Mouse (Mus musculus) gastrocnemius, postnatal 36 days (tissue): Measurements from ENCODE around the gene Ctnnb1. TPM values are rescaled to one million over a fixed set of nuclear protein-coding genes. Genes with fewer than 3 reads are reported as not detected.
"Not testable (repeated sequence)": the region's sequence is repeated elsewhere in the genome, so short reads cannot be mapped to it uniquely, and the experiment has no call there.

Experiments used
- DNase-seq, 2 experiments: peaks; one replicate each; pipeline ENCODE4 v3.0.0; 2022
- intact Hi-C: fragments of 180-260 bp; cut with DNase I; formaldehyde crosslinking; loops from one replicate; pipeline ENCODE4 v1.15.1; 2025
- long read RNA-seq, 2 experiments: library from polyadenylated mRNA; stranded (forward); transcript quantifications; one replicate each; pipeline ENCODE4 v2.0.0; 2021
- total RNA-seq, 2 experiments: library from RNA; stranded (reverse); gene quantifications; 2 replicates each; pipeline ENCODE4 v1.2.3; 2021

Gene Ctnnb1
- 100 to 1,000 TPM; 193 to 194 TPM for total RNA-seq
- long read RNA-seq, experiment 1, transcript Ctnnb1-215 (1 exons, 1,292 nt) = major isoform, 32 of 52 reads
- long read RNA-seq, experiment 1, transcript Ctnnb1-201 (15 exons, 3,623 nt) = minor isoform, 11 of 52 reads
- long read RNA-seq, experiment 1, partial matches to known transcripts = 9 of 52 reads
- long read RNA-seq, experiment 1, other reads (novel, unspliced or antisense) = 0 of 52 reads
- long read RNA-seq, experiment 2, transcript Ctnnb1-215 (1 exons, 1,292 nt) = major isoform, 34 of 56 reads
- long read RNA-seq, experiment 2, transcript Ctnnb1-201 (15 exons, 3,623 nt) = minor isoform, 7 of 56 reads
- long read RNA-seq, experiment 2, partial matches to known transcripts = 14 of 56 reads
- long read RNA-seq, experiment 2, other reads (novel, unspliced or antisense) = 1 of 56 reads

GRCm38 (mm10) chr9:120929081-120929480, at the start of gene Ctnnb1:
TSS of gene Ctnnb1 (plus strand) at chr9:120929216.
- intact Hi-C loops = no loop called here
- DNase-seq = no peak

GRCm38 (mm10) chr9:120880286-120880685, 48.7 kb upstream of the Ctnnb1 start:
- intact Hi-C loops = no loop called here
- DNase-seq = no peak

GRCm38 (mm10) chr9:120881121-120881520, 47.9 kb upstream of the Ctnnb1 start:
- DNase-seq = no peak
- intact Hi-C loops = no loop called here

- no peak for DNase-seq
- intact Hi-C loops = no loop called here
These were observed 47.2 kb upstream of the Ctnnb1 start for GRCm38 (mm10) chr9:120881839-120882238.

- no peak for DNase-seq
- intact Hi-C loops = no loop called here
These were observed 44.3 kb upstream of the Ctnnb1 start for GRCm38 (mm10) chr9:120884726-120885125.

GRCm38 (mm10) chr9:120887631-120888030, 41.4 kb upstream of the Ctnnb1 start:
- no peak for DNase-seq
- intact Hi-C loops = no loop called here

GRCm38 (mm10) chr9:120893435-120893834, 35.6 kb upstream of the Ctnnb1 start:
- intact Hi-C loops = no loop called here
- no peak for DNase-seq

GRCm38 (mm10) chr9:120893971-120894370, 35.0 kb upstream of the Ctnnb1 start:
- intact Hi-C loops = no loop called here
- DNase-seq = no peak

GRCm38 (mm10) chr9:120894376-120894775, 34.6 kb upstream of the Ctnnb1 start:
- intact Hi-C loops = no loop called here
- DNase-seq = no peak

GRCm38 (mm10) chr9:120896502-120896901, 32.5 kb upstream of the Ctnnb1 start:
- intact Hi-C loops = no loop called here
- no peak for DNase-seq

GRCm38 (mm10) chr9:120897269-120897668, 31.7 kb upstream of the Ctnnb1 start:
- intact Hi-C loops = no loop called here
- DNase-seq = no peak

- DNase-seq = no peak
- intact Hi-C loops = no loop called here
These were observed 29.2 kb upstream of the Ctnnb1 start for GRCm38 (mm10) chr9:120899833-120900232.

- intact Hi-C loops = no loop called here
- no peak for DNase-seq
These were observed 28.4 kb upstream of the Ctnnb1 start for GRCm38 (mm10) chr9:120900338-120901274.

GRCm38 (mm10) chr9:120902562-120902961, 26.5 kb upstream of the Ctnnb1 start:
- intact Hi-C loops = no loop called here
- no peak for DNase-seq

GRCm38 (mm10) chr9:120908461-120908860, 20.6 kb upstream of the Ctnnb1 start:
- DNase-seq = no peak
- intact Hi-C loops = no loop called here

- DNase-seq = no peak
- intact Hi-C loops = no loop called here
These were observed 15.9 kb upstream of the Ctnnb1 start for GRCm38 (mm10) chr9:120913152-120913551.

- intact Hi-C loops = no loop called here
- DNase-seq = no peak
These were observed 14.6 kb upstream of the Ctnnb1 start for GRCm38 (mm10) chr9:120914429-120914828.

GRCm38 (mm10) chr9:120914877-120915459, 14.0 kb upstream of the Ctnnb1 start:
- intact Hi-C loops = no loop called here
- DNase-seq = no peak

- intact Hi-C loops, DNase-seq: not testable (repeated sequence)
These were observed 11.4 kb upstream of the Ctnnb1 start for GRCm38 (mm10) chr9:120917619-120918018.

- intact Hi-C loops = no loop called here
- no peak for DNase-seq
These were observed 10.8 kb upstream of the Ctnnb1 start for GRCm38 (mm10) chr9:120918211-120918610.

GRCm38 (mm10) chr9:120918642-120919041, 10.4 kb upstream of the Ctnnb1 start:
- intact Hi-C loops = no loop called here
- no peak for DNase-seq
